Mouse (Mus musculus): Measurements from ENCODE around the gene Nipal1. TPM values are rescaled to one million over a fixed set of nuclear protein-coding genes. Genes with fewer than 3 reads are reported as not detected.

Nipal1 gene
- polyA plus RNA-seq, 1 experiment from 2014 or later, result 0.68 TPM

- Histone ChIP-seq H3K9me3 (no peaks in the 10 kb centered on the region), H3K27me3 (ENCODE audit: insufficient read depth, poor library complexity, severe bottlenecking) (peaks cover 43% of the 10 kb centered on the region), H3K36me3 (no peaks in the 10 kb centered on the region), H3K4me3 (peak overlapping the region; percentile 66), H3K4me1 (peaks cover 12% of the 10 kb centered on the region), H3K27ac (no peak overlapping the region)
- DNase-seq (ENCODE audit: low spot score), result no peak
- WGBS, result 7% methylated on average over 18 of the region's 18 CpGs
These were observed 482 bp downstream of the Nipal1 start for GRCm38 (mm10) chr5:72647958-72648595.

GRCm38 (mm10) chr5:72648987-72649735 lies 1.6 kb downstream of the Nipal1 start:
- Histone ChIP-seq H3K4me1 (peaks cover 12% of the 10 kb centered on the region), H3K36me3 (no peaks in the 10 kb centered on the region), H3K9me3 (no peaks in the 10 kb centered on the region), H3K27me3 (ENCODE audit: insufficient read depth, poor library complexity, severe bottlenecking) (peaks cover 41% of the 10 kb centered on the region), H3K4me3 (no peak overlapping the region), H3K27ac (no peak overlapping the region)
- DNase-seq (ENCODE audit: low spot score), result no peak
- 75% methylated on average over 9 of the region's 9 CpGs for whole genome bisulfite sequencing

GRCm38 (mm10) chr5:72653068-72653674 lies 5.6 kb downstream of the Nipal1 start:
- no peaks in the 10 kb centered on the region for H3K9me3 ChIP-seq
- WGBS, result 79% methylated on average over 10 of the region's 10 CpGs
- H3K4me3 ChIP-seq, result no peak overlapping the region
- no peak for DNase-seq (ENCODE audit: low spot score)
- no peak overlapping the region for H3K27ac ChIP-seq
- H3K36me3 ChIP-seq, result no peaks in the 10 kb centered on the region
- H3K4me1 ChIP-seq, result peaks cover 2% of the 10 kb centered on the region; the same call in 1 of the 2 replicates
- H3K27me3 ChIP-seq (ENCODE audit: insufficient read depth, poor library complexity, severe bottlenecking), result peaks cover 15% of the 10 kb centered on the region

- no peak overlapping the region for H3K4me3 ChIP-seq
- WGBS, result 71% methylated on average over 7 of the region's 7 CpGs
- no peaks in the 10 kb centered on the region for H3K36me3 ChIP-seq
- no peaks in the 10 kb centered on the region for H3K27me3 ChIP-seq (ENCODE audit: insufficient read depth, poor library complexity, severe bottlenecking)
- DNase-seq (ENCODE audit: low spot score), result no peak
- peaks cover 4% of the 10 kb centered on the region; the same call in 1 of the 2 replicates for H3K4me1 ChIP-seq
- H3K9me3 ChIP-seq, result no peaks in the 10 kb centered on the region
- H3K27ac ChIP-seq, result no peak overlapping the region
These were observed 8.7 kb downstream of the Nipal1 start for GRCm38 (mm10) chr5:72656270-72656791.

GRCm38 (mm10) chr5:72658375-72658774 lies 10.8 kb downstream of the Nipal1 start:
- Histone ChIP-seq H3K9me3 (no peaks in the 10 kb centered on the region), H3K36me3 (no peaks in the 10 kb centered on the region), H3K4me1 (peaks cover 6% of the 10 kb centered on the region; the same call in 1 of the 2 replicates), H3K27ac (no peak overlapping the region), H3K27me3 (ENCODE audit: insufficient read depth, poor library complexity, severe bottlenecking) (no peaks in the 10 kb centered on the region), H3K4me3 (no peak overlapping the region)
- no peak for DNase-seq (ENCODE audit: low spot score)
- WGBS, result 89% methylated on average over 13 of the region's 13 CpGs

- no peak overlapping the region for H3K27ac ChIP-seq
- no peaks in the 10 kb centered on the region for H3K36me3 ChIP-seq
- 65% methylated on average over 6 of the region's 6 CpGs for WGBS
- DNase-seq (ENCODE audit: low spot score), result no peak
- H3K4me3 ChIP-seq, result no peak overlapping the region
- H3K9me3 ChIP-seq, result no peaks in the 10 kb centered on the region
- no peaks in the 10 kb centered on the region for H3K27me3 ChIP-seq (ENCODE audit: insufficient read depth, poor library complexity, severe bottlenecking)
- peaks cover 6% of the 10 kb centered on the region; the same call in 1 of the 2 replicates for H3K4me1 ChIP-seq
These were observed 13.6 kb downstream of the Nipal1 start for GRCm38 (mm10) chr5:72661051-72661781.

- H3K9me3 ChIP-seq, result no peaks in the 10 kb centered on the region
- 83% methylated on average over 5 of the region's 5 CpGs for WGBS
- H3K4me3 ChIP-seq, result no peak overlapping the region
- H3K4me1 ChIP-seq, result peaks cover 6% of the 10 kb centered on the region; the same call in 1 of the 2 replicates
- no peaks in the 10 kb centered on the region for H3K36me3 ChIP-seq
- H3K27me3 ChIP-seq (ENCODE audit: insufficient read depth, poor library complexity, severe bottlenecking), result no peaks in the 10 kb centered on the region; the same call in 1 of the 2 replicates
- no peak overlapping the region for H3K27ac ChIP-seq
- DNase-seq (ENCODE audit: low spot score), result no peak
These were observed 16.5 kb downstream of the Nipal1 start for GRCm38 (mm10) chr5:72664126-72664525.

- no peak overlapping the region for H3K27ac ChIP-seq
- no peak overlapping the region for H3K4me3 ChIP-seq
- DNase-seq (ENCODE audit: low spot score), result no peak
- no peaks in the 10 kb centered on the region for H3K9me3 ChIP-seq
- H3K36me3 ChIP-seq, result no peaks in the 10 kb centered on the region
- WGBS, result 44% methylated on average over 3 of the region's 3 CpGs
- H3K4me1 ChIP-seq, result peaks cover 6% of the 10 kb centered on the region; the same call in 1 of the 2 replicates
- no peaks in the 10 kb centered on the region; the same call in 1 of the 2 replicates for H3K27me3 ChIP-seq (ENCODE audit: insufficient read depth, poor library complexity, severe bottlenecking)
These were observed 17.3 kb downstream of the Nipal1 start for GRCm38 (mm10) chr5:72664854-72665253.

GRCm38 (mm10) chr5:72665281-72665680 lies 17.7 kb downstream of the Nipal1 start:
- Histone ChIP-seq H3K27ac (no peak overlapping the region), H3K36me3 (no peaks in the 10 kb centered on the region), H3K27me3 (ENCODE audit: insufficient read depth, poor library complexity, severe bottlenecking) (no peaks in the 10 kb centered on the region; the same call in 1 of the 2 replicates), H3K9me3 (no peaks in the 10 kb centered on the region), H3K4me1 (peaks cover 6% of the 10 kb centered on the region; the same call in 1 of the 2 replicates), H3K4me3 (no peak overlapping the region)
- 25% methylated on average over 5 of the region's 5 CpGs for WGBS
- DNase-seq (ENCODE audit: low spot score), result no peak

GRCm38 (mm10) chr5:72666428-72666827 lies 18.8 kb downstream of the Nipal1 start:
- Histone ChIP-seq H3K4me3 (no peak overlapping the region), H3K4me1 (peaks cover under 1% of the 10 kb centered on the region; the same call in 1 of the 2 replicates), H3K36me3 (no peaks in the 10 kb centered on the region), H3K27me3 (ENCODE audit: insufficient read depth, poor library complexity, severe bottlenecking) (no peaks in the 10 kb centered on the region; the same call in 1 of the 2 replicates), H3K27ac (no peak overlapping the region), H3K9me3 (no peaks in the 10 kb centered on the region)
- no peak for DNase-seq (ENCODE audit: low spot score)
- WGBS, result 81% methylated on average over 7 of the region's 7 CpGs

GRCm38 (mm10) chr5:72668351-72668750 lies 20.8 kb downstream of the Nipal1 start:
- H3K4me1 ChIP-seq, result no peaks in the 10 kb centered on the region
- no peak overlapping the region for H3K4me3 ChIP-seq
- no peaks in the 10 kb centered on the region; the same call in 1 of the 2 replicates for H3K27me3 ChIP-seq (ENCODE audit: insufficient read depth, poor library complexity, severe bottlenecking)
- no peaks in the 10 kb centered on the region for H3K36me3 ChIP-seq
- DNase-seq (ENCODE audit: low spot score), result no peak
- no peaks in the 10 kb centered on the region for H3K9me3 ChIP-seq
- 79% methylated on average over 9 of the region's 9 CpGs for WGBS
- no peak overlapping the region for H3K27ac ChIP-seq

GRCm38 (mm10) chr5:72671017-72671699 lies 23.6 kb downstream of the Nipal1 start:
- H3K4me3 ChIP-seq, result no peak overlapping the region
- no peak for DNase-seq (ENCODE audit: low spot score)
- no peak overlapping the region for H3K27ac ChIP-seq
- no peaks in the 10 kb centered on the region for H3K36me3 ChIP-seq
- H3K4me1 ChIP-seq, result no peaks in the 10 kb centered on the region
- H3K27me3 ChIP-seq (ENCODE audit: insufficient read depth, poor library complexity, severe bottlenecking), result no peaks in the 10 kb centered on the region; the same call in 1 of the 2 replicates
- H3K9me3 ChIP-seq, result no peaks in the 10 kb centered on the region
- WGBS, result 76% methylated on average over 8 of the region's 8 CpGs

Data from heart, embryonic 10.5 days (tissue).